Mouse (Mus musculus) ES-E14 (cell line): Measurements from ENCODE around the gene Rbm48. TPM values are rescaled to one million over a fixed set of nuclear protein-coding genes. Genes with fewer than 3 reads are reported as not detected.

ENCODE experiments used
- DNase-seq: peaks from one replicate; pipeline ENCODE4 v3.0.0-alpha.2; 2013; ENCODE audit warnings: low read depth, low spot score
- H3K27ac ChIP-seq: 2 replicates; pipeline ENCODE4 v1.5.1; 2012; ENCODE audit warnings: low read depth, mild to moderate bottlenecking, low read length, moderate library complexity, mixed read lengths; ENCODE audit not compliant: poor library complexity, insufficient read depth, severe bottlenecking
- H3K36me3 ChIP-seq: 2 replicates; pipeline ENCODE4 v1.6.1; 2012; ENCODE audit warnings: mild to moderate bottlenecking, low read length, moderate library complexity, mixed read lengths; ENCODE audit not compliant: control insufficient read depth, poor library complexity, insufficient read depth, severe bottlenecking
- H3K4me1 ChIP-seq, 2 experiments: fragments of 150-350 bp in 1 of 2; sonication (generic) in 1 of 2; 2 replicates each; pipeline ENCODE4 v1.6.1; 2012; ENCODE audit warnings: low read length in 2 of 2, mild to moderate bottlenecking in 1 of 2, mixed read lengths in 1 of 2; ENCODE audit not compliant: control insufficient read depth in 2 of 2, insufficient read depth in 2 of 2, poor library complexity in 1 of 2
- H3K4me3 ChIP-seq, 2 experiments: fragments of 150-350 bp in 1 of 2; sonication (generic) in 1 of 2; 2 replicates each; pipeline ENCODE4 v1.5.1; 2012; ENCODE audit warnings: low read length in 2 of 2, low read depth in 1 of 2, mild to moderate bottlenecking in 1 of 2, mixed read lengths in 1 of 2; ENCODE audit not compliant: insufficient read depth in 1 of 2, poor library complexity in 1 of 2, severe bottlenecking in 1 of 2
- H3K9ac ChIP-seq: 2 replicates; pipeline ENCODE4 v1.6.1; 2012; ENCODE audit warnings: low read depth, mild to moderate bottlenecking, low read length, mixed read lengths; ENCODE audit not compliant: poor library complexity, insufficient read depth, severe bottlenecking
- H3K9me3 ChIP-seq: fragments of 150-350 bp; sonication (generic); 2 replicates; pipeline ENCODE4 v1.6.1; 2012; ENCODE audit warnings: low read depth, mild to moderate bottlenecking, low read length; ENCODE audit not compliant: control insufficient read depth, insufficient read depth
- CHD2 ChIP-seq: IDR thresholded peaks from 2 replicates; pipeline ENCODE4 v1.6.1; 2014; ENCODE audit warnings: mild to moderate bottlenecking, low read depth, low read length, inconsistent platforms
- HCFC1 ChIP-seq: IDR thresholded peaks from 2 replicates; pipeline ENCODE4 v1.6.1; 2012; ENCODE audit warnings: low read length, inconsistent platforms, borderline replicate concordance; ENCODE audit not compliant: insufficient read depth
- MAFK ChIP-seq: IDR thresholded peaks from 2 replicates; pipeline ENCODE4 v1.6.1; 2014; ENCODE audit warnings: mild to moderate bottlenecking, low read depth, low read length, inconsistent platforms; ENCODE audit not compliant: insufficient read depth
- ZC3H11A ChIP-seq: IDR thresholded peaks from 2 replicates; pipeline ENCODE4 v1.6.1; 2012; ENCODE audit warnings: low read depth, mild to moderate bottlenecking, inconsistent platforms, low read length, borderline replicate concordance
- ZNF384 ChIP-seq: IDR thresholded peaks from 2 replicates; pipeline ENCODE4 v1.6.1; 2012; ENCODE audit warnings: low read depth, low read length, inconsistent platforms
- in situ Hi-C, 2 experiments: fragments of 600-800 bp; cut with MboI; formaldehyde crosslinking; loops; one replicate each; pipeline ENCODE4 v1.15.1; 2025; ENCODE audit warnings: low sequenced_read_pairs in 2 of 2, inconsistent platforms in 1 of 2; ENCODE audit not compliant: unreplicated experiment in 2 of 2
- total RNA-seq: library from RNA; depleted of rRNA; stranded (reverse); fragments of 300-350 nt; gene quantifications from 2 replicates; pipeline ENCODE4 v1.2.3, GENCODE M21; 2012

Gene Rbm48
- total RNA-seq, 1 experiment, result 21.9 TPM

- Histone ChIP-seq H3K4me1 (peaks cover 4 to 7% of the 10 kb centered on the region in 2 experiments; a peak in 2 of 4 replicates), H3K9ac (no peak overlapping the region), H3K9me3 (no peaks in the 10 kb centered on the region), H3K27ac (no peak overlapping the region), H3K36me3 (peaks cover 3% of the 10 kb centered on the region; the same call in 1 of the 2 replicates), H3K4me3 (no peak overlapping the region)
- in situ Hi-C loops, result no loop called here
- DNase-seq, result no peak
- TF ChIP-seq HCFC1 (no peak), ZNF384 (no peak), CHD2 (no peak), ZC3H11A (no peak), MAFK (no peak)
These were observed 50.2 kb downstream of the Rbm48 start for GRCm38 (mm10) chr5:3546226-3546625.

DNA sequence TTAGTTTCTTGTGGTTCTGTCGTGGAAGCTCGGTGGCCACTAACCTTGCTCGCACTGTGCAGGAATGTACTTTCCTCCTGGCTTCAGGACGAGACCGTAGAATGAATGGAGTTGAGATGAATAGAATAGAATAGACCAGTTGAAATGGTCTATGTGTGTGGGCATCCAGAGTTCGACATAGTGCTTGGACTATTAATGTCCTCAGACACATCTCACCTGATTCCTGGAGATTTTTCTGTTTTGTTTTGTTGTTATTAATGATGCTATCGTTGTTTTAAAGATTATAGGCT, 52.0 kb downstream of the Rbm48 start:
- DNase-seq, result no peak
- no peak overlapping the region for H3K27ac ChIP-seq
- peaks cover 4 to 7% of the 10 kb centered on the region in 2 experiments; a peak in 2 of 4 replicates for H3K4me1 ChIP-seq
- TF ChIP-seq HCFC1 (no peak), ZNF384 (no peak), MAFK (no peak), ZC3H11A (no peak), CHD2 (no peak)
- H3K9me3 ChIP-seq, result no peaks in the 10 kb centered on the region
- peaks cover 3% of the 10 kb centered on the region; the same call in 1 of the 2 replicates for H3K36me3 ChIP-seq
- H3K9ac ChIP-seq, result peak overlapping the region; percentile 98
- in situ Hi-C loops, result no loop called here
- H3K4me3 ChIP-seq, result peak overlapping the region; percentile 94 to 95

- Histone ChIP-seq H3K36me3 (peaks cover 3% of the 10 kb centered on the region; the same call in 1 of the 2 replicates), H3K4me1 (peaks cover 4 to 6% of the 10 kb centered on the region in 2 experiments; a peak in 2 of 4 replicates), H3K4me3 (peak within 1 kb of the TSS; percentile 94 to 95), H3K27ac (0 out of 2 replicates have a peak within 1 kb of the TSS, but pooled peaks have one; percentile 59), H3K9me3 (no peaks in the 10 kb centered on the region), H3K9ac (peak within 1 kb of the TSS; percentile 98)
- in situ Hi-C loops, result no loop called here
- TF ChIP-seq HCFC1 (peak; percentile 70; the same call in 1 of the 2 replicates), CHD2 (no peak), ZC3H11A (no peak), ZNF384 (no peak), MAFK (no peak)
- peak; percentile 92 for DNase-seq
These were observed 52.5 kb downstream of the Rbm48 start, which contains the start of gene Fam133b for GRCm38 (mm10) chr5:3543629-3544479. Fam133b (plus strand) TSS chr5:3543833.

- Histone ChIP-seq H3K9me3 (no peaks in the 10 kb centered on the region), H3K27ac (no peak overlapping the region), H3K36me3 (peaks cover 1% of the 10 kb centered on the region; the same call in 1 of the 2 replicates), H3K4me3 (no peak overlapping the region), H3K4me1 (peaks cover 4 to 5% of the 10 kb centered on the region in 2 experiments; a peak in 2 of 4 replicates), H3K9ac (no peak overlapping the region)
- in situ Hi-C loops, result no loop called here
- peak; percentile 16 for DNase-seq
- TF ChIP-seq HCFC1, result no peak
These were observed 54.5 kb downstream of the Rbm48 start for GRCm38 (mm10) chr5:3541871-3542270.
